Mouse (Mus musculus): ENCODE measurements around the gene Cd300lb.

Cd300lb gene

GRCm38 (mm10) chr11:114884380-114885100, 49.6 kb downstream of the Cd300lb start:
- in situ Hi-C loops (cut with MboI, MseI) = no loop called here

- in situ Hi-C loops (cut with MboI, MseI) = no loop called here
These were observed 50.9 kb downstream of the Cd300lb start for GRCm38 (mm10) chr11:114883251-114883789.

DNA sequence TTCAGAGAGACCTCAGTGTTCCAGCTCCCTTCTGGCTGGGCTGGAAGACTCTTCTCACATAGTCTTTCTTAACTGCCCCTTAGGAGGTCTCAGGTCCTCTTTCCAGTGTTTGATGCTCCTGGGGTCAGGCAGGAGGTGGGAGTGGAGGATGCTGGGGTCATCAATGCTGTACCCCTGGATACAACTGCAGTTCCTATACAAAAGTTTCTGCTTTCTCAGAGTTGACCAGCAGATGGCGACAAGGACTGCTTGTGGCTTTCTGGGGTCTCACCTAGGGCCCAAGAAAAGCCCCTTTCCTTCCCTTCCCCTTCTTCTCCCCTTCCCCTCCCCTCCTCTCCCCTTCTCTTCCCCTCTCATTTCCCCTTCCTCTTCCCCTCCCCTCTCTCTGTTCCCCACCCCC, 53.6 kb downstream of the Cd300lb start:
- in situ Hi-C loops (cut with MboI, MseI) = no loop called here

- in situ Hi-C loops (cut with MboI, MseI) = no loop called here
These were observed 54.0 kb downstream of the Cd300lb start for GRCm38 (mm10) chr11:114880185-114880584.

- in situ Hi-C loops (cut with MboI, MseI) = no loop called here
These were observed 54.5 kb downstream of the Cd300lb start for GRCm38 (mm10) chr11:114879666-114880065.

DNA sequence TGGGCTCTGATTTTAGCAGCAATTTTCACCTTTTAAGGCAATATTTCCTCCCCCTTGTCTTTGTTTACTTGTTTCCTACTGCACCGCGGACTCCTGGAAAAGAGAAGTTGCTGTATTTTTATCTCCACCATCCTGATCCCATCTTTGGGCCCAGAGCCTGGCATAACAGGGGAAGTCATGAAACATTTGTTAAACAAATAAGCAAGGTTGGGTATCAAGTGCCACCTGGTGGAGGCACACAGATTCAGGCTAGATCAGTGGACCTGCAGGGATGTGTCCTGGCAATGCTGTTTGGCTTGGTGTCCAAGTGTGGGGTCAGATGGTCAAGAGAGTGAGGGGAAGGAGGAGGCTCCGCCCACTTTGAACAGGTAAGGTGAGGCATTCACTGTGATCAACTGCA, 57.0 kb downstream of the Cd300lb start:
- in situ Hi-C loops (cut with MboI, MseI) = no loop called here

- in situ Hi-C loops (cut with MboI, MseI) = no loop called here
These were observed 57.6 kb downstream of the Cd300lb start for GRCm38 (mm10) chr11:114876621-114877020.

DNA sequence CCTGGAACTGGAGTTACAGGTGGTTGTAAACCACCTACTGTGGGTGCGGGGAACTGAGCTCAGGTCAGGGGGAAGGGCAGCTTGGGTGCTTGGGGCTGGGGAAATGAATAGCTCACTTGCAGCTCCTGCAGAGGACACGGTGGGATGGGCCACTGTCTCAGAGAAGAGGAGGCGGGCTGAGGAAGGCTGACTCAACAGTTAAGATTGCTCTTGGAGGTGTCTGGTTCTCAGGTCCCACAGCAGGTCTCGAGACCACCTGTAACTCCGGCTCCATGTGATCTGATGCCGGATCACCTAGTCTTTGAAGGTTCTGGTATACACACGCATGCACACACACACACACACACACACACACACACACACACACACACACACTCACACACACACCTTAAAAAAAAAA, 58.0 kb downstream of the Cd300lb start:
- in situ Hi-C loops (cut with MboI, MseI) = no loop called here

- in situ Hi-C loops (cut with MboI, MseI) = no loop called here
These were observed 58.8 kb downstream of the Cd300lb start for GRCm38 (mm10) chr11:114875301-114875801.

- in situ Hi-C loops (cut with MboI, MseI) = loop anchor here (5.0 kb wide), 1 partner anchor 1162 kb away; the partner anchor contains the start of gene Cpsf4l
These were observed 59.7 kb downstream of the Cd300lb start for GRCm38 (mm10) chr11:114874226-114875145.

- in situ Hi-C loops (cut with MboI, MseI) = loop anchor here (5.0 kb wide), 1 partner anchor 1161 kb away; the partner anchor contains the start of gene Cpsf4l
These were observed 61.0 kb downstream of the Cd300lb start for GRCm38 (mm10) chr11:114873022-114873817.
